Mouse (Mus musculus) C2C12 (cell line): ENCODE data around the gene Insr. TPM values are rescaled to one million over a fixed set of nuclear protein-coding genes. Genes with fewer than 3 reads are reported as not detected.

Source experiments
- H3K27me3 ChIP-seq: one replicate; pipeline ENCODE4 v1.6.1; 2011; ENCODE audit not compliant: control insufficient read depth, insufficient read depth, insufficient read length
- H3K36me3 ChIP-seq: one replicate; pipeline ENCODE4 v1.6.1; 2011; ENCODE audit not compliant: control insufficient read depth, insufficient read depth
- H3K4me3 ChIP-seq: one replicate; pipeline ENCODE4 v1.5.1; 2011; ENCODE audit warnings: mild to moderate bottlenecking, control low read depth; ENCODE audit not compliant: poor library complexity, insufficient read depth, severe bottlenecking
- H3K79me2 ChIP-seq: one replicate; pipeline ENCODE4 v1.6.1; 2011; ENCODE audit not compliant: control insufficient read depth, insufficient read depth
- H3K79me3 ChIP-seq: one replicate; pipeline ENCODE4 v1.6.1; 2011; ENCODE audit warnings: low read depth, control low read depth
- H3ac ChIP-seq: one replicate; pipeline ENCODE3; 2011; ENCODE audit warnings: low read depth; ENCODE audit not compliant: control insufficient read depth, insufficient read length
- CEBPB ChIP-seq: IDR thresholded peaks from one replicate; pipeline ENCODE4 v1.6.1; 2011; ENCODE audit warnings: low read depth, mild to moderate bottlenecking, control low read depth, moderate library complexity
- CTCF ChIP-seq: IDR thresholded peaks from one replicate; pipeline ENCODE4 v1.5.1; 2011; ENCODE audit not compliant: control insufficient read depth, insufficient read depth, insufficient read length
- FOSL1 ChIP-seq: IDR thresholded peaks from one replicate; pipeline ENCODE4 v1.8.0; 2011; ENCODE audit warnings: mild to moderate bottlenecking, low read length; ENCODE audit not compliant: poor library complexity, insufficient read depth, severe bottlenecking
- MAX ChIP-seq: IDR thresholded peaks from one replicate; pipeline ENCODE4 v1.6.1; 2011; ENCODE audit warnings: mild to moderate bottlenecking, control low read depth
- MYOD1 ChIP-seq: IDR thresholded peaks from one replicate; pipeline ENCODE4 v1.6.1; 2011; ENCODE audit warnings: low read depth; ENCODE audit not compliant: control insufficient read depth, insufficient read length
- MYOG ChIP-seq: IDR thresholded peaks from one replicate; pipeline ENCODE4 v1.6.1; 2011; ENCODE audit not compliant: control insufficient read depth, insufficient read length; ENCODE audit errors: extremely low read depth
- USF1 ChIP-seq: IDR thresholded peaks from one replicate; pipeline ENCODE4 v1.6.1; 2011; ENCODE audit warnings: low read depth, mild to moderate bottlenecking, control low read depth, moderate library complexity
- polyA plus RNA-seq: library from polyadenylated mRNA; unstranded; fragments of >200 nt; fragmentation: generic; extraction: Trizol; gene quantifications from one replicate; pipeline ENCODE4 v1.2.1, GENCODE M21; 2012; ENCODE audit warnings: missing spikeins

The Insr gene
- polyA plus RNA-seq, 1 experiment, result 2.6 TPM

DNA sequence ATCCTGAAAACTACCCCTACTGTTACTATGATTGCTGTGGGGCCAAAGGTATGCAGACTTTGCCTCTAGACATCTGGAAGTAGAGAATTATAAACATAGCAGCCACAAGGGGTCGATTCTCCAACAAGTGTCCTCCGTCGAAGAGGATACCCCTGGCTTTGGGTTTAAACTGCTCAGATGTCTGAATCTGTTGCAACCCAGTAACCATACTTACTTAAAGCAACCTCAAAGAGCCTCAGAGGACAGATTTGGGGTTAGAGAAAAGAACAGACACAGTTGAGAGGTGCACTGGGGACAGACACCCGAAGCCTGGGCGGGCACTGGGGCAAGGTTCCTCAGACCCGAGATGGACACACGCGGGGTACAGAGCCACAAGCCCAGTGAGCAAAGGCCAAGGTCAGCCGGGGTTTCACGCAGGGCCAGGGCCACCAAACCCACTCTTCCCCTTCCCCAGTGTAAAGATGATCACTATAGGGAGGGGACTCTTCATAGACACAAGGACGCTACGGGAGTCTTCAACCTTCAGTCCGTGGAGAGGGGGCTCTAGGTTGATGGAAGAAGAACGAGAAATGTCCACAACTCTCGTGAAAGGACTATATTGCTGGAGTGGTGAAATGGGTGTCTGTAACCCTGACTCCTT, 1.1 kb downstream of the Insr start:
- Histone ChIP-seq H3K79me3 (peaks cover 6% of the 10 kb centered on the region), H3K36me3 (no peaks in the 10 kb centered on the region), H3ac (peak overlapping the region; percentile 88), H3K4me3 (peak overlapping the region; percentile 69), H3K79me2 (peaks cover 18% of the 10 kb centered on the region), H3K27me3 (no peaks in the 10 kb centered on the region)
- no peak for TF ChIP-seq MAX
- no peak for TF ChIP-seq USF1
- no peak for TF ChIP-seq MYOG
- no peak for TF ChIP-seq CEBPB
- TF ChIP-seq MYOD1, result no peak
- TF ChIP-seq FOSL1, result no peak
- TF ChIP-seq CTCF, result no peak

DNA sequence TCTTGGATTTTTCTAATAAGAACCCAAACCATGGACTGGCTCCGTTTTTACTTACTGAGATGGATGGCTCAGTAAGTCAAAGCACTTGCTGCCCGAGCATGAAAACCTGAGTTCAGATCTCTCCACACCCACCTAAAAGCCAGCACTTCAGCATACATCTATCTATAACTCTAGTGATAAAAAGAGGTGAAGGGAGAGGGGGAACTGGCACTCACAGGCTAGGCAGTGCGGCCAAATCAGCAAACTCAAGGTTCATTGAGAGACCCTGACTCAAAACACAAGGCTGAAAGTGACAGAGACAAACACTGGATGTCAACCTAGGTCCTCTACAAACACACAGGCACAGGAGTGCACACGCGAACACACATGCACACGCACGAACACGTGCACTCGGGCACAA, 2.2 kb downstream of the Insr start:
- Histone ChIP-seq H3K36me3 (no peaks in the 10 kb centered on the region), H3K4me3 (no peak overlapping the region)
- TF ChIP-seq MYOG (no peak), FOSL1 (no peak), MAX (no peak), USF1 (no peak), MYOD1 (no peak), CTCF (no peak), CEBPB (no peak)

GRCm38 (mm10) chr8:3276009-3276408, 3.4 kb downstream of the Insr start:
- no peaks in the 10 kb centered on the region for H3K36me3 ChIP-seq
- TF ChIP-seq MAX, result no peak
- TF ChIP-seq CTCF, result no peak
- no peak for TF ChIP-seq MYOD1
- TF ChIP-seq MYOG, result no peak
- no peak for TF ChIP-seq USF1
- no peak for TF ChIP-seq FOSL1
- no peak for TF ChIP-seq CEBPB
- peaks cover 6% of the 10 kb centered on the region for H3K79me3 ChIP-seq
- no peaks in the 10 kb centered on the region for H3K27me3 ChIP-seq
- H3K4me3 ChIP-seq, result no peak overlapping the region
- H3K79me2 ChIP-seq, result peaks cover 18% of the 10 kb centered on the region
- H3ac ChIP-seq, result no peak overlapping the region

More for the DNA sequence above, 2.2 kb downstream of the Insr start:
- Histone ChIP-seq H3ac (no peak overlapping the region), H3K27me3 (no peaks in the 10 kb centered on the region), H3K79me3 (peaks cover 6% of the 10 kb centered on the region), H3K79me2 (peaks cover 18% of the 10 kb centered on the region)

GRCm38 (mm10) chr8:3275189-3275588, 4.2 kb downstream of the Insr start:
- Histone ChIP-seq H3K79me2 (peaks cover 18% of the 10 kb centered on the region), H3K27me3 (no peaks in the 10 kb centered on the region), H3K4me3 (no peak overlapping the region), H3K79me3 (peaks cover 9% of the 10 kb centered on the region), H3ac (no peak overlapping the region), H3K36me3 (no peaks in the 10 kb centered on the region)
- TF ChIP-seq CTCF (no peak), MYOG (no peak), CEBPB (no peak), FOSL1 (no peak), USF1 (no peak), MAX (no peak), MYOD1 (no peak)

- H3K79me3 ChIP-seq, result peaks cover 9% of the 10 kb centered on the region
- TF ChIP-seq CTCF (no peak), MYOG (no peak), FOSL1 (no peak), USF1 (no peak), MAX (no peak), MYOD1 (no peak), CEBPB (no peak)
- no peak overlapping the region for H3K4me3 ChIP-seq
- H3K27me3 ChIP-seq, result no peaks in the 10 kb centered on the region
- H3K36me3 ChIP-seq, result no peaks in the 10 kb centered on the region
- peaks cover 16% of the 10 kb centered on the region for H3K79me2 ChIP-seq
- no peak overlapping the region for H3ac ChIP-seq
Observed at GRCm38 (mm10) chr8:3273799-3274198, 5.6 kb downstream of the Insr start.

GRCm38 (mm10) chr8:3267449-3267761, 12.0 kb downstream of the Insr start:
- H3K36me3 ChIP-seq, result no peaks in the 10 kb centered on the region
- H3K27me3 ChIP-seq, result no peaks in the 10 kb centered on the region
- H3K4me3 ChIP-seq, result no peak overlapping the region
- H3K79me3 ChIP-seq, result peaks cover 3% of the 10 kb centered on the region
- no peak overlapping the region for H3ac ChIP-seq
- TF ChIP-seq MYOD1 (no peak), MAX (no peak), USF1 (no peak), CTCF (no peak), FOSL1 (no peak), MYOG (no peak), CEBPB (no peak)
- no peaks in the 10 kb centered on the region for H3K79me2 ChIP-seq
